Mouse (Mus musculus) hindbrain, embryonic 16.5 days (tissue): ENCODE data around the gene Gramd1a. TPM values are rescaled to one million over a fixed set of nuclear protein-coding genes. Genes with fewer than 3 reads are reported as not detected.
A peak's percentile ranks its signal among the peaks of the same experiment; 100 is the strongest.

ENCODE experiments used
- ATAC-seq: fragments of 200-750 bp; cut with Nextera tagmentation; 2 replicates; pipeline ENCODE4 v1.8.0; 2017; ENCODE audit warnings: moderate TSS enrichment, moderate library complexity
- H3K27ac ChIP-seq: fragments of 300-500 bp; sonication (generic); 2 replicates; pipeline ENCODE4 v1.5.1; 2014; ENCODE audit warnings: low read depth, mild to moderate bottlenecking, control low read depth, low read length, moderate library complexity
- H3K27me3 ChIP-seq: fragments of 300-500 bp; sonication (generic); replicated peaks from 2 replicates; pipeline ENCODE4 v1.6.1; 2014; ENCODE audit warnings: low read length; ENCODE audit not compliant: control insufficient read depth, insufficient read depth
- H3K36me3 ChIP-seq: fragments of 300-500 bp; sonication (generic); 2 replicates; pipeline ENCODE4 v1.6.1; 2014; ENCODE audit warnings: mild to moderate bottlenecking, low read length, moderate library complexity, mixed read lengths; ENCODE audit not compliant: control insufficient read depth, insufficient read depth
- H3K4me1 ChIP-seq: fragments of 300-500 bp; sonication (generic); 2 replicates; pipeline ENCODE4 v1.6.1; 2014; ENCODE audit warnings: low read depth, low read length; ENCODE audit not compliant: control insufficient read depth, insufficient read depth
- H3K4me2 ChIP-seq: fragments of 300-500 bp; sonication (generic); 2 replicates; pipeline ENCODE4 v1.6.1; 2014; ENCODE audit warnings: mild to moderate bottlenecking, low read length, control low read depth, moderate library complexity
- H3K4me3 ChIP-seq: fragments of 300-500 bp; sonication (generic); 2 replicates; pipeline ENCODE4 v1.5.1; 2014; ENCODE audit warnings: mild to moderate bottlenecking, low read length, control low read depth, moderate library complexity
- H3K9ac ChIP-seq: fragments of 300-500 bp; sonication (generic); 2 replicates; pipeline ENCODE4 v1.6.1; 2014; ENCODE audit warnings: low read depth, mild to moderate bottlenecking, control low read depth, low read length, moderate library complexity
- H3K9me3 ChIP-seq: fragments of 300-500 bp; sonication (generic); 2 replicates; pipeline ENCODE4 v1.6.1; 2014; ENCODE audit warnings: mild to moderate bottlenecking, low read length, moderate library complexity; ENCODE audit not compliant: control insufficient read depth
- WGBS: fragments of 180-500 bp; shearing (Covaris S2); extraction: QIAGEN DNeasy Blood & Tissue Kit; methylation state at CpG from one replicate; pipeline ENCODE4 v1.1.7; 2014; 5-methylcytosine and 5-hydroxymethylcytosine counted together
- polyA plus RNA-seq: library from polyadenylated mRNA; unstranded; fragments of >200 nt; fragmentation: Nextera tagmentation; extraction: Ambion mirVana; gene quantifications from 2 replicates; pipeline ENCODE4 v1.2.1, GENCODE M21; 2015

Gramd1a gene
- polyA plus RNA-seq, 1 experiment from 2014 or later: 203 TPM

DNA sequence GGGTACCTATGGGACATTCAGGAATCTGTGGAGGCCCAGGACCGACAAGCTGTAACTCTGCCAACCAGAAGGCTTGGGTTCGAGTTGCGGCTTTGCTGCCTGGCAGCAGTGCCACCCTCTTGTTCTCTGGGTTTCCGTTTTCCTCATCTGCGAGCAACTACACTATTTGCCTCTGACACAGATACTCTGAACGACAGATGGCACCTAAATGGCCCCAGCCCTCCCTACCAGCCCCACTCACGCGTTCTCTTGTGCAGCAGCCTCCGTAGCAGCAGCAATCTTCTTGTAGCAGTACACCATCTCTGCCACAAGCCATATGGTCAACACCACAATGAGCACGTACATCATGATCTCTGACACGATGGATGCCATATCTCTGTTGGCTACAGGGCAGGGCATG, 38.2 kb downstream of the Gramd1a start:
- no peaks in the 10 kb centered on the region for H3K4me1 ChIP-seq
- WGBS: 80% methylated on average over 11 of the region's 11 CpGs
- no peak overlapping the region for H3K4me2 ChIP-seq
- H3K27ac ChIP-seq: no peak overlapping the region
- H3K9ac ChIP-seq: no peak overlapping the region
- no peak for ATAC-seq
- no peaks in the 10 kb centered on the region for H3K36me3 ChIP-seq
- H3K9me3 ChIP-seq: no peaks in the 10 kb centered on the region
- H3K27me3 ChIP-seq: no peaks in the 10 kb centered on the region; the same call in 1 of the 2 replicates
- no peak overlapping the region for H3K4me3 ChIP-seq

GRCm38 (mm10) chr7:31116721-31117145, 39.0 kb downstream of the Gramd1a start:
- 41% methylated on average over 13 of the region's 16 CpGs for WGBS
- H3K9ac ChIP-seq: no peak overlapping the region
- H3K36me3 ChIP-seq: no peaks in the 10 kb centered on the region
- H3K9me3 ChIP-seq: no peaks in the 10 kb centered on the region
- no peak overlapping the region for H3K4me3 ChIP-seq
- no peak overlapping the region for H3K27ac ChIP-seq
- H3K4me2 ChIP-seq: no peak overlapping the region
- H3K4me1 ChIP-seq: no peaks in the 10 kb centered on the region
- ATAC-seq: no peak
- H3K27me3 ChIP-seq: no peaks in the 10 kb centered on the region; the same call in 1 of the 2 replicates

- Histone ChIP-seq H3K9me3 (no peaks in the 10 kb centered on the region), H3K9ac (no peak overlapping the region), H3K4me1 (no peaks in the 10 kb centered on the region), H3K4me2 (no peak overlapping the region), H3K27me3 (no peaks in the 10 kb centered on the region; the same call in 1 of the 2 replicates), H3K4me3 (no peak overlapping the region), H3K27ac (no peak overlapping the region), H3K36me3 (no peaks in the 10 kb centered on the region)
- WGBS: 29% methylated on average over 17 of the region's 17 CpGs
- ATAC-seq: 0 out of 2 replicates have a peak, but pooled peaks have one; percentile 21
These were observed 40.1 kb downstream of the Gramd1a start for GRCm38 (mm10) chr7:31115587-31116043.

DNA sequence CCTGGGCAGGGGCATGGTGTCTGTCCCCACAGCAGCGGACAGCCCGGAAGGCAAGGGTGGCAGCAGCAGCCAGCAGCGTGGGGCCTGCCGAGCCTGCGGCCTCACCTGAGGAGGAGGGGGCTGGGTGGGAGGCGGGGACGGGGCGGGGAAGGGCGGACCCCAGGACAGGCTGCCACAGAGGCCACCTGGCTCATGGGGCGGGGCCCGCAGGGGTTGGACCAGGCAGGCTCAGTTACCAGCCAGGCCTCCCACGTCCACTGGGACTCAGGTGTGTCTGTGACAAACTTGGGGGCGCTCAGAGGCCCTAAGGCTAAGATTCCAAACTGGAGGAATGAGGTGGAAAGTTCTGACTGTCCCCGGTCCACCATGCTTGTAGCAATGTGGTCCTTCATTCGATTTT, 40.5 kb downstream of the Gramd1a start, which contains the start of gene Hpn:
Hpn (minus strand) TSS at position 109 of the 400 bp plus-strand sequence.
- no peaks in the 10 kb centered on the region for H3K9me3 ChIP-seq
- H3K27ac ChIP-seq: no peak within 1 kb of the TSS
- peak within 1 kb of the TSS; percentile 43; the same call in 1 of the 2 replicates for H3K9ac ChIP-seq
- WGBS: 26% methylated on average over 12 of the region's 15 CpGs
- H3K4me3 ChIP-seq: no peak within 1 kb of the TSS
- H3K4me1 ChIP-seq: no peaks in the 10 kb centered on the region
- H3K4me2 ChIP-seq: no peak within 1 kb of the TSS; the same call in 1 of the 2 replicates
- no peaks in the 10 kb centered on the region for H3K36me3 ChIP-seq
- ATAC-seq: no peak
- no peaks in the 10 kb centered on the region; the same call in 1 of the 2 replicates for H3K27me3 ChIP-seq

DNA sequence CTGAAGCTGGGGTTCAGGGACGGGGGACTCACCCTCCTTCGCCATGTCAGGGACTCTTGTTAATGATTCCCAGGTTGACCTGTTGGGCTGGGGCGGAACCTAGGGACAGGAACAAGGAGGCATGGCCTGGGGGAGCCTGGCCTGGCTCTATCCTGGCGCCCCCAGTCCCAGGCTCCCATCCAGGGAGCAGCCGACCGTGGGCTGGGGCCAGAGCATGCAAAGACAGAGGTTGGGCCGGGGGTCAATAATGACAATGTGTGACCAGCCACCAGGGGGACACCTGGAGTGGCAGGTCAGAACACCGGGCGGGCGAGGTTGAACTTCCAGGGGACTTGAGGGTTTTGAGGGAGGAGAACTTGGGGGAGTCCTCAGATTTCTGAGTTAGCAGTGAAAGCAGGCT, 41.0 kb downstream of the Gramd1a start:
- no peaks in the 10 kb centered on the region; the same call in 1 of the 2 replicates for H3K27me3 ChIP-seq
- ATAC-seq: no peak
- no peaks in the 10 kb centered on the region for H3K9me3 ChIP-seq
- H3K27ac ChIP-seq: no peak overlapping the region
- H3K4me3 ChIP-seq: no peak overlapping the region
- no peaks in the 10 kb centered on the region for H3K36me3 ChIP-seq
- H3K4me2 ChIP-seq: no peak overlapping the region; the same call in 1 of the 2 replicates
- 65% methylated on average over 10 of the region's 10 CpGs for WGBS
- H3K9ac ChIP-seq: no peak overlapping the region
- H3K4me1 ChIP-seq: no peaks in the 10 kb centered on the region

- H3K9me3 ChIP-seq: no peaks in the 10 kb centered on the region
These were observed 41.9 kb downstream of the Gramd1a start for GRCm38 (mm10) chr7:31113800-31114199.

GRCm38 (mm10) chr7:31112036-31112435, 43.7 kb downstream of the Gramd1a start:
- Histone ChIP-seq H3K4me3 (no peak overlapping the region), H3K27me3 (no peaks in the 10 kb centered on the region; the same call in 1 of the 2 replicates), H3K4me2 (no peak overlapping the region), H3K36me3 (no peaks in the 10 kb centered on the region), H3K4me1 (no peaks in the 10 kb centered on the region), H3K9me3 (no peaks in the 10 kb centered on the region), H3K27ac (no peak overlapping the region), H3K9ac (no peak overlapping the region)
- ATAC-seq: no peak
- 41% methylated on average over 4 of the region's 4 CpGs for WGBS

More at GRCm38 (mm10) chr7:31113800-31114199, 41.9 kb downstream of the Gramd1a start:
- Histone ChIP-seq H3K4me2 (no peak overlapping the region), H3K4me3 (no peak overlapping the region), H3K36me3 (no peaks in the 10 kb centered on the region), H3K4me1 (no peaks in the 10 kb centered on the region), H3K27ac (no peak overlapping the region), H3K9ac (no peak overlapping the region), H3K27me3 (no peaks in the 10 kb centered on the region; the same call in 1 of the 2 replicates)
- no peak for ATAC-seq
- WGBS: 78% methylated on average over 6 of the region's 6 CpGs

GRCm38 (mm10) chr7:31110861-31111385, 44.8 kb downstream of the Gramd1a start:
- no peaks in the 10 kb centered on the region; the same call in 1 of the 2 replicates for H3K27me3 ChIP-seq
- H3K4me1 ChIP-seq: no peaks in the 10 kb centered on the region
- no peaks in the 10 kb centered on the region for H3K9me3 ChIP-seq
- ATAC-seq: no peak
- no peaks in the 10 kb centered on the region for H3K36me3 ChIP-seq
- H3K4me2 ChIP-seq: no peak overlapping the region
- H3K4me3 ChIP-seq: no peak overlapping the region
- H3K27ac ChIP-seq: no peak overlapping the region
- no peak overlapping the region for H3K9ac ChIP-seq
- 82% methylated on average over 15 of the region's 15 CpGs for WGBS

DNA sequence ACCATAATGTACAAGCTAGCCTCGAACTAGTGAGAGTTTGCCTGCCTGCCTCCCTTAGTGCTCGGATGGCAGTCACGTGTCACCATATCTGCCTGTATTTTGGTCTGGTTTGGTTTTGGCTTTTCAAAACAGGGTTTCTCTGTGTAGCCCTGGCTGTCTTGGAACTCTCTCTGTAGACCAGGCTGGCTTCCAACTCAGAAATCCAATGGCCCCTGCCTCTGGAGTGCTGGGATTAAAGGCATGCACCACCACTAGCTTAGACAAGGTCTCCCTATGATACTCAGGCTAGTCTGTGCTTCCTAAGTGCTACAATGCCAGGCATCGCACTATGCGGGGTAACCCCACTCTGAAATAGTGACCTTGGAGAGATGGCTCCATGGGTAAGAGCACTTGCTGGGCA, 45.9 kb downstream of the Gramd1a start:
- H3K36me3 ChIP-seq: no peaks in the 10 kb centered on the region
- H3K9ac ChIP-seq: no peak overlapping the region
- no peak for ATAC-seq
- 88% methylated on average over 5 of the region's 5 CpGs for WGBS
- H3K9me3 ChIP-seq: no peaks in the 10 kb centered on the region
- no peak overlapping the region for H3K4me3 ChIP-seq
- H3K27me3 ChIP-seq: no peaks in the 10 kb centered on the region
- no peak overlapping the region for H3K4me2 ChIP-seq
- no peak overlapping the region for H3K27ac ChIP-seq
- no peaks in the 10 kb centered on the region for H3K4me1 ChIP-seq
